8 mouse cellular contexts compared by ENCODE assay signal in genomic region chr5:121329333-121330058, GRCm38 (mm10). TPM values are rescaled to one million over a fixed set of nuclear protein-coding genes. Genes with fewer than 3 reads are reported as not detected.
A peak's percentile ranks its signal among the peaks of the same experiment; 100 is the strongest.
DNase-seq lines count a peak whose midpoint lies in the region; ATAC-seq and TF ChIP-seq lines count a peak whose summit lies in the region.

No protein-coding gene starts in this region.

- peak overlapping the region; percentile 60 for H3K4me2 ChIP-seq in CH12.LX (ENCODE audit: insufficient read depth, low read depth, poor library complexity, severe bottlenecking)

- TF ChIP-seq EP300 in CH12.LX (IDR thresholded peaks at IDR 0.05; ENCODE audit: low read length), result no peak

- in situ Hi-C loops in CH12.LX (cut with MboI; ENCODE audit: low pct_ligation_motif_present, low pct_unique_long_range_greater_than_20kb, low sequenced_read_pairs), result no loop called here

- TF ChIP-seq RAD21 in CH12.LX (IDR thresholded peaks at IDR 0.05; ENCODE audit: low read depth, low read length), result no peak

- peaks cover 13 to 23% of the 10 kb centered on the region in 2 experiments for H3K4me1 ChIP-seq in CH12.LX (ENCODE audit: control insufficient read depth in 1 of 2, insufficient read depth in 2 of 2)

- no peak; the same call in 1 of the 2 replicates for TF ChIP-seq POLR2A in CH12.LX (IDR thresholded peaks at IDR 0.05; ENCODE audit: low read depth, low read length)

- dilution Hi-C loops in CH12.LX (cut with MboI; ENCODE audit: extremely low pct_ligation_motif_present, extremely low pct_unique_long_range_greater_than_20kb, low sequenced_read_pairs), result no loop called here

- no peaks in the 10 kb centered on the region for H3K9me3 ChIP-seq in CH12.LX (replicated peaks; ENCODE audit: low read length)

- no peaks in the 10 kb centered on the region for H3K27me3 ChIP-seq in CH12.LX (replicated peaks)

- peaks cover 57 to 73% of the 10 kb centered on the region in 2 experiments for H3K36me3 ChIP-seq in CH12.LX (replicated peaks in 1 of 2; ENCODE audit: control insufficient read depth in 1 of 2, insufficient read depth in 1 of 2, low read length in 1 of 2)

- DNase-seq in CH12.LX (ENCODE audit: extremely low read depth), result no peak
- peak; percentile 45 to 61 for DNase-seq in adrenal gland, postnatal 36 days
- peak; percentile 27 to 31 for DNase-seq in heart, postnatal 10 days
- DNase-seq in kidney, postnatal 36 days, result peak; percentile 64 to 74
- no peak for DNase-seq in urinary bladder, postnatal 14 days (ENCODE audit: low spot score)
- DNase-seq in layer of hippocampus, postnatal 25 days (ENCODE audit: extremely low spot score in 1 of 2, low spot score in 1 of 2), result no peak
- no peak for DNase-seq in spleen, postnatal 14 days (ENCODE audit: low spot score in 2 of 2)

- H3K4me3 ChIP-seq in CH12.LX (replicated peaks in 1 of 3; ENCODE audit: low read depth in 2 of 3, low read length in 2 of 3, poor library complexity in 1 of 3), result peak overlapping the region; percentile 59 to 79 (median 78)

- intact Hi-C loops in heart, postnatal 10 days (cut with DNase I), result no loop called here

- peak overlapping the region; percentile 95 for H3K9ac ChIP-seq in CH12.LX (ENCODE audit: insufficient read depth, low read depth)

- no peaks in the 10 kb centered on the region for H3K79me2 ChIP-seq in CH12.LX (replicated peaks; ENCODE audit: control insufficient read depth, extremely low read depth, insufficient read depth, poor library complexity, severe bottlenecking)

- peak overlapping the region; percentile 58 for H3K27ac ChIP-seq in CH12.LX (ENCODE audit: insufficient read depth, low read depth)

- no peak for TF ChIP-seq CTCF in CH12.LX (conservative IDR thresholded peaks at IDR 0.05 in 1 of 2, IDR thresholded peaks at IDR 0.05 in 1 of 2; ENCODE audit: low read depth in 2 of 2, low read length in 2 of 2)

- ATAC-seq in megakaryocyte progenitor cell, adult 5-6 weeks (replicated peaks; ENCODE audit: poor library complexity), result 0 out of 2 replicates have a peak, but pooled peaks have one; percentile 22

TF ChIP-seq in CH12.LX, 34 proteins besides CTCF, POLR2A, EP300 and RAD21:
- TF ChIP-seq BHLHE40 (IDR thresholded peaks at IDR 0.05; ENCODE audit: low read depth, low read length) (no peak), ZC3H11A (IDR thresholded peaks at IDR 0.05; ENCODE audit: low read depth, low read length) (no peak), JUN (IDR thresholded peaks at IDR 0.05; ENCODE audit: insufficient read depth, low read depth, low read length) (no peak), MAZ (IDR thresholded peaks at IDR 0.05; ENCODE audit: low read depth, low read length) (no peak), CHD1 (IDR thresholded peaks at IDR 0.05; ENCODE audit: low read depth, low read length) (peak; percentile 64; the same call in 1 of the 2 replicates)

RNA-seq across cellular contexts. Expression of gene Trafd1, which starts 55.9 kb away (rescaled TPM):
- total RNA-seq in CH12.LX (2012; rRNA removed) (41.8 and 42.3 TPM in 2 replicates), CH12.LX (2014; rRNA removed) (31.7 and 34.0 TPM in 2 replicates)
- polyA plus RNA-seq in CH12.LX (2012; ENCODE audit: insufficient read length, low read depth), result 52.8 and 52.9 TPM in 2 replicates
- 10 to 100 TPM; 44.1 to 49.7 TPM for total RNA-seq in adrenal gland, postnatal 36 days (2021)
- 10 to 100 TPM; 59.0 to 59.5 TPM for total RNA-seq in heart, postnatal 10 days (2021)
- 29.1 and 36.4 TPM in 2 replicates for total RNA-seq in megakaryocyte progenitor cell, adult 5-6 weeks (2015)
- total RNA-seq in megakaryocyte progenitor cell, adult 5-6 weeks (2017), result 37.5 and 38.5 TPM in 2 replicates
- total RNA-seq in layer of hippocampus, postnatal 25 days (2021), result 10 to 100 TPM; 66.3 to 78.9 TPM

Comparison
In these comparisons a context has a peak if more than half of its experiments do, and no peak if none do; other contexts are left out.
1. DNase-seq: peak in adrenal gland, postnatal 36 days (2 of 2), heart, postnatal 10 days (2 of 2) and kidney, postnatal 36 days (2 of 2); none in CH12.LX (single experiment), urinary bladder, postnatal 14 days (single experiment), layer of hippocampus, postnatal 25 days (0 of 2) and spleen, postnatal 14 days (0 of 2).